Mouse (Mus musculus) lung, postnatal 0 days (tissue): Measurements from ENCODE around the gene Rln1. TPM values are rescaled to one million over a fixed set of nuclear protein-coding genes. Genes with fewer than 3 reads are reported as not detected.

Experiments used
- ATAC-seq: fragments of 200-750 bp; cut with Nextera tagmentation; 2 replicates; pipeline ENCODE4 v1.8.0; 2017; ENCODE audit warnings: moderate library complexity
- DNase-seq: peaks from one replicate; pipeline ENCODE4 v3.0.0-alpha.2; 2016; ENCODE audit warnings: low spot score
- H3K27ac ChIP-seq: fragments of 300-500 bp; sonication (generic); 2 replicates; pipeline ENCODE4 v1.5.1; 2014; ENCODE audit warnings: antibody characterized with exemption, mild to moderate bottlenecking, low read length, mixed read lengths
- H3K27me3 ChIP-seq: fragments of 300-500 bp; sonication (generic); replicated peaks from 2 replicates; pipeline ENCODE4 v1.6.1; 2014; ENCODE audit warnings: low read length, mixed read lengths; ENCODE audit not compliant: insufficient read depth
- H3K36me3 ChIP-seq: fragments of 300-500 bp; sonication (generic); 2 replicates; pipeline ENCODE4 v1.6.1; 2014; ENCODE audit warnings: low read length, mixed read lengths; ENCODE audit not compliant: insufficient read depth
- H3K4me1 ChIP-seq: fragments of 300-500 bp; sonication (generic); 2 replicates; pipeline ENCODE4 v1.6.1; 2014; ENCODE audit warnings: antibody characterized with exemption, low read depth, low read length, mixed read lengths; ENCODE audit not compliant: insufficient read depth
- H3K4me2 ChIP-seq: fragments of 300-500 bp; sonication (generic); replicated peaks from 2 replicates; pipeline ENCODE4 v1.6.1; 2014; ENCODE audit warnings: low read depth, mild to moderate bottlenecking, low read length, moderate library complexity, mixed read lengths
- H3K4me3 ChIP-seq: fragments of 300-500 bp; sonication (generic); 2 replicates; pipeline ENCODE4 v1.5.1; 2014; ENCODE audit warnings: low read depth, low read length
- H3K9ac ChIP-seq: fragments of 300-500 bp; sonication (generic); replicated peaks from 2 replicates; pipeline ENCODE4 v1.6.1; 2014; ENCODE audit warnings: low read depth, mild to moderate bottlenecking
- H3K9me3 ChIP-seq: fragments of 300-500 bp; sonication (generic); 2 replicates; pipeline ENCODE4 v1.6.1; 2016; ENCODE audit warnings: low read length, mixed read lengths
- CTCF ChIP-seq: IDR thresholded peaks from 2 replicates; pipeline ENCODE4 v1.5.1; 2016; ENCODE audit warnings: antibody characterized with exemption, mild to moderate bottlenecking
- EP300 ChIP-seq: IDR thresholded peaks from 2 replicates; pipeline ENCODE4 v1.6.1; 2016; ENCODE audit warnings: antibody characterized with exemption, mild to moderate bottlenecking, control low read depth
- WGBS: fragments of 180-500 bp; shearing (Covaris S2); extraction: QIAGEN DNeasy Blood & Tissue Kit; methylation state at CpG from one replicate; pipeline ENCODE4 v1.1.7; 2014; 5-methylcytosine and 5-hydroxymethylcytosine counted together
- polyA plus RNA-seq: library from polyadenylated mRNA; unstranded; fragments of >200 nt; fragmentation: Nextera tagmentation; extraction: Ambion mirVana; gene quantifications from 2 replicates; pipeline ENCODE4 v1.2.1, GENCODE M21; 2015

Rln1 gene
- polyA plus RNA-seq, 1 experiment from 2014 or later, result 0.11 TPM

DNA sequence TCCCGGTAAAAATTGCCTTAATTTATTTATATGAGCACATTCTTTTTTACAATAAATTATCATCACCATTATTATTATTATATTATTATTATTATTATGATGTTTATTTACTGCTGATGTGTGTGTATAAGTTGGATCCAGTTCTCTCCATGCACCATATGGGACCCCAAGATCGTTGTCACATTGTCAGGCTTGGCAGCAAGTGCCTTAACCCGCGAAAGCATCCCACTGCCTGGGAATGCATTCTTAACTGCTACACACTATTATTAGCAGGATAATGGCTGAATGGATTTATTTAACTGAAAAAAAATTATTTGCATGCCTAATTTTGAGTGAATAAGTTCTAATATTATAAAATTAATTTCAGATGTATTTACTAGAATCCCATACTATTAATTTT lies 8.1 kb downstream of the Rln1 start:
- 84% methylated on average over 4 of the region's 4 CpGs for WGBS
- ATAC-seq, result no peak
- H3K9ac ChIP-seq, result no peak overlapping the region

DNA sequence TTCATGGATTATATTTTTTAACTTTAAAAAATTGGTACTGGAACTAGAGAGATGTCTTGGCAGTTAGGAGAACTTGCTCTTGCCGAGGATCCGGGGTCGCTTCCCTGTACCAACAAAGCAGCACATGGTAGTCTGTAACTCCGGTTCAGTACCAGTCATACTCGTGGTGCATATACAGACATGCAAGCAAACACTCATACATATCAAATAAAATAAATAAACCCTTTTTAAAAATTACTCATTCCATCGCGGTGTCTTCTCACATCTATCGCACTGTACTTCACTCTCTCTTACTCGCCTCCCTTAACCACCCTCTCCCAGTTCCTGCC lies 8.7 kb downstream of the Rln1 start:
- peaks cover 4% of the 10 kb centered on the region; the same call in 1 of the 2 replicates for H3K4me1 ChIP-seq
- ATAC-seq, result no peak
- no peaks in the 10 kb centered on the region for H3K36me3 ChIP-seq
- no peak overlapping the region for H3K27ac ChIP-seq
- 0 out of 2 replicates have a peak, but pooled peaks cover 6% of the 10 kb centered on the region for H3K27me3 ChIP-seq
- no peaks in the 10 kb centered on the region for H3K9me3 ChIP-seq
- no peak overlapping the region for H3K9ac ChIP-seq
- 32% methylated on average over 9 of the region's 9 CpGs for WGBS
- peak overlapping the region; percentile 61; the same call in 1 of the 2 replicates for H3K4me2 ChIP-seq
- H3K4me3 ChIP-seq, result no peak overlapping the region
- no peak for DNase-seq
- TF ChIP-seq EP300, result no peak

More for the DNA sequence above, 8.1 kb downstream of the Rln1 start:
- H3K4me3 ChIP-seq, result no peak overlapping the region
- TF ChIP-seq CTCF (no peak), EP300 (no peak)
- H3K36me3 ChIP-seq, result no peaks in the 10 kb centered on the region
- H3K27me3 ChIP-seq, result 0 out of 2 replicates have a peak, but pooled peaks cover 6% of the 10 kb centered on the region
- no peak for DNase-seq
- no peak overlapping the region for H3K27ac ChIP-seq
- no peak overlapping the region for H3K4me2 ChIP-seq
- H3K9me3 ChIP-seq, result no peaks in the 10 kb centered on the region
- H3K4me1 ChIP-seq, result peaks cover 4% of the 10 kb centered on the region; the same call in 1 of the 2 replicates

DNA sequence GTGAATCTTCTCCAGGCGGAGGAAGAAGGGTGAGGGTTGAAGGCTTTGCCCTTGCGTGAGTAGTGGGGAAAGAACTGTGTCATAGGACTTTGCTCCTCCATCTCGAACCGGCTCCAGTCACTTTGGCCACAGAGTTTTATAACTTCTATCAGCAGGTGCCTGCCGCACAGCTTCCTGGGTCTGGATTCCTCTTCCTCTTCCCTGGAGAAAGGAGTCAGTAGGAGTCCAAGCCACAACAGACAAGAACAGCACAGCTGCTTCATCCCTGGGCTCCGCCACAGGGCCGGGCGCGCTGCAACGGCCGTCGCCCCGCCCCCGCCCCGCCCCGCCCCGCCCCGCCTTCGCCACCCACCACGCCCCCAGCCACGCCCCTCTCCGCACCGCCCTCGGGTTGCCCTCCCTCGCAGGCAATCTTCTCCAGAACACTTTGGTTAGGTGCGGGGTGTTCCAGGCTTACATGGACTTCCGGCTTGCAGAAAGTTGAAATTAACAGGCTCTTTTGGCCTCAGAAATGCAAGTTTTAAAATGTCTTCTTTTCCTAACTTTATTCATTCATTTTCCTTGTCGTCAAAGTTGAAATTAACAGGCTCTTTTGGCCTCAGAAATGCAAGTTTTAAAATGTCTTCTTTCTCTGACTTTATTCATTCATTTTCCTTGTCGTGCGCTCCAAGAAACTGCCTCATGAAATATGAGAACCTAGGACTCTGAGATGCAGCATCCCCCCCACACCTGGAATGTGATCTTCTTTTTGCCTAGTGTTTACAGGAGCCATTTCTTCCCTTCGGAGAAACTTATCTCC lies 9.2 kb downstream of the Rln1 start, which contains the start of gene Insl6:
Gene Insl6, minus strand, starts transcription at position 304 of the 799 bp plus-strand sequence.
- WGBS, result 2% methylated on average over 29 of the region's 31 CpGs
- H3K36me3 ChIP-seq, result no peaks in the 10 kb centered on the region
- H3K4me3 ChIP-seq, result peak within 1 kb of the TSS; percentile 22
- peak; percentile 99 for ATAC-seq
- H3K9ac ChIP-seq, result no peak within 1 kb of the TSS
- TF ChIP-seq CTCF, result no peak
- no peak for TF ChIP-seq EP300
- H3K9me3 ChIP-seq, result no peaks in the 10 kb centered on the region
- peak; percentile 72 for DNase-seq
- H3K4me2 ChIP-seq, result peak within 1 kb of the TSS; percentile 61
- H3K27me3 ChIP-seq, result 0 out of 2 replicates have a peak, but pooled peaks cover 6% of the 10 kb centered on the region
- no peak within 1 kb of the TSS for H3K27ac ChIP-seq
- peaks cover 4% of the 10 kb centered on the region; the same call in 1 of the 2 replicates for H3K4me1 ChIP-seq

DNA sequence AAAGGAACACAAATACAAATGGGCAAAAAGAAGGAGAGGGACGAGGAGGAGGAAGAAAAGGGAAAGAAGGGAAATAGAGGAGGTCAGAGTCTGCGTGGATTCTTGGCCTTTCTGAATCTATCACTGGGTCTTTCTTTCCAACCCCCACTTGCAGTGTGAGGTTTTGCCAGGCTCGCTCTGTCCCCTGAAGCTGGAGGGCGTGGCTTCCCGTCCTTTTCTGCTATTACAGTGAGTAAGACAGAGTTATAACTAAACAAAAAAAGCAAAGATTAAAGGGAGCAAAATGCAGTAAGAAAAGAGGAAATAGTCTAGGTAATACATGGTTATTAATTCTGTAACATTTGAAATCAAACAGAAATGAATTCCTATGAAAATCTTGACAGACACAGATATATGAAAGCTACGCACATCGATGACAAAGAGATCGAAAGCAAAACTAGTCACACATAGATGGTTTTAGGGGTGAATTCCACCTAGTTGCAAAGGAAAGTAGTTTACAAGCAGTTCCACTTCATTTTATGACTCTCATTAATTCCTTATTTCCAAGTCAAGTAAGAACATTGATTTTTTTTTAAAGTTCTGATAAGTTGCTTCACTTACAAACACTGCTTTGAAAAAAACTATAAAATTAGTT lies 10.9 kb downstream of the Rln1 start:
- TF ChIP-seq EP300, result no peak
- TF ChIP-seq CTCF, result no peak
- no peak overlapping the region for H3K4me3 ChIP-seq
- H3K9me3 ChIP-seq, result no peaks in the 10 kb centered on the region
- no peak overlapping the region for H3K9ac ChIP-seq
- H3K27ac ChIP-seq, result no peak overlapping the region
- 0 out of 2 replicates have a peak, but pooled peaks cover 6% of the 10 kb centered on the region for H3K27me3 ChIP-seq
- DNase-seq (no peak), ATAC-seq (no peak)
- no peaks in the 10 kb centered on the region for H3K36me3 ChIP-seq
- WGBS, result 68% methylated on average over 8 of the region's 8 CpGs
- no peak overlapping the region for H3K4me2 ChIP-seq
- H3K4me1 ChIP-seq, result peaks cover 4% of the 10 kb centered on the region; the same call in 1 of the 2 replicates

DNA sequence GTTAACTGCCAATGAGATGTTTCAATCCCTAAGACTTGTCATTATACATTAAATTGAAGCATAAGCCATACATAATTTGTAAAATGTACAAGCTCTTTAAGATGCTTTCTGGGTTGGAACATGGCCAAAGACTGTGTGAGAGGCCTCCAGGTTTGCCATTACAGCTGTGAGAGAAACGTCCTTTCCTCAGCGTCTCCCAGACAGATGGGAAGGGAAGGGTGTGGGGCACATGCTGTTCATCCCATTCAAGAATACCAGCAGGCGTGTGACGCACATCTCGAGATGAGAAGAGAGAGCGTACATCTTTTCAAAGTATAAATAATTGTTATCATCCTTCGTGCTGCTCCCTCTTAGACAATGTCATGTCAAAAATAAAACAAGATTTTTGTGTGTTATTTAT lies 21.8 kb downstream of the Rln1 start:
- TF ChIP-seq EP300, result no peak
- TF ChIP-seq CTCF, result no peak
- ATAC-seq (no peak), DNase-seq (no peak)
- Histone ChIP-seq H3K36me3 (peaks cover 5% of the 10 kb centered on the region), H3K9ac (no peak overlapping the region), H3K4me3 (no peak overlapping the region), H3K4me2 (no peak overlapping the region), H3K9me3 (no peaks in the 10 kb centered on the region; the same call in 1 of the 2 replicates), H3K27ac (no peak overlapping the region), H3K4me1 (no peaks in the 10 kb centered on the region), H3K27me3 (no peaks in the 10 kb centered on the region)
- WGBS, result 64% methylated on average over 7 of the region's 7 CpGs

DNA sequence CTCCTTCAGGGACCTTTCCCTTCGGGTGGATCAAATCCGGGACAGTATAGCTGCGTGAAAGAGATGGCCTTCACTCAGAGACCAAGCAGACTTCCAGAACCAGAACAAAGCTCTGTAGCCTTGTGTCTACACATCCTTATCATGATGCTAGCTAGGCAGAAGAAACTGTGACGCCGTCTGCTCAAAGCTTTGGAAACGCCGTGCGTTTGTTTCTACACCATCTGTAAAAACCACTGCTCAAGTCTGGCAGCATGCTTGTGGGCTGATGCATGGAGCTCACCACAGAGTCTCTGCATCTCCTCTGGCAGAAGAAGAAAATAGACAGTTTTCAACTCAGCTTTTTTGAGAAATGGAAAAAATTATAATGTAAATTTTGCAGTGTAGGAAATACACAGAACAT lies 22.7 kb downstream of the Rln1 start:
- H3K36me3 ChIP-seq, result peaks cover 5% of the 10 kb centered on the region
- no peak overlapping the region for H3K4me2 ChIP-seq
- 87% methylated on average over 8 of the region's 8 CpGs for WGBS
- H3K27me3 ChIP-seq, result no peaks in the 10 kb centered on the region
- H3K9ac ChIP-seq, result no peak overlapping the region
- no peaks in the 10 kb centered on the region for H3K4me1 ChIP-seq
- H3K27ac ChIP-seq, result no peak overlapping the region
- TF ChIP-seq EP300 (no peak), CTCF (no peak)
- DNase-seq, result no peak
- no peaks in the 10 kb centered on the region; the same call in 1 of the 2 replicates for H3K9me3 ChIP-seq
- no peak overlapping the region for H3K4me3 ChIP-seq
- ATAC-seq, result no peak
